Comparison of ENCODE assay signal across 27 mouse cellular contexts in genomic region chr5:33841331-33841730, GRCm38 (mm10).
"Had no signal": no experiment of that assay in that cellular context is flagged by ENCODE, and none has a peak within 500 bp of the region (broad histone marks: within the 10 kb centered on the region; RNA-seq: fewer than 3 reads in every experiment).

No protein-coding gene starts in this region.

- H3K27ac ChIP-seq: embryonic facial prominence, embryonic 10.5 days; embryonic facial prominence, embryonic 12.5 days; embryonic facial prominence, embryonic 13.5 days; embryonic facial prominence, embryonic 15.5 days; forebrain, embryonic 10.5 days; forebrain, embryonic 12.5 days; forebrain, embryonic 13.5 days; forebrain, embryonic 15.5 days; gastrocnemius, adult 2 months; heart, adult 2 months had no signal

- H3K27me3 ChIP-seq: embryonic facial prominence, embryonic 12.5 days; embryonic facial prominence, embryonic 13.5 days; embryonic facial prominence, embryonic 15.5 days; forebrain, embryonic 12.5 days; forebrain, embryonic 13.5 days; forebrain, embryonic 15.5 days had no signal

- H3K4me2 ChIP-seq: embryonic facial prominence, embryonic 12.5 days; embryonic facial prominence, embryonic 13.5 days; embryonic facial prominence, embryonic 15.5 days; forebrain, embryonic 12.5 days; forebrain, embryonic 13.5 days; forebrain, embryonic 15.5 days had no signal

- H3K4me3 ChIP-seq: embryonic facial prominence, embryonic 10.5 days; embryonic facial prominence, embryonic 12.5 days; embryonic facial prominence, embryonic 13.5 days; embryonic facial prominence, embryonic 15.5 days; erythroblast, embryonic 14.5 days; forebrain, embryonic 10.5 days; forebrain, embryonic 12.5 days; forebrain, embryonic 13.5 days; forebrain, embryonic 15.5 days; gastrocnemius, adult 2 months; heart, adult 2 months had no signal

- H3K9me3 ChIP-seq: embryonic facial prominence, embryonic 10.5 days; embryonic facial prominence, embryonic 12.5 days; embryonic facial prominence, embryonic 13.5 days; embryonic facial prominence, embryonic 15.5 days; forebrain, embryonic 10.5 days; forebrain, embryonic 12.5 days; forebrain, embryonic 13.5 days; forebrain, embryonic 15.5 days had no signal

- H3K9ac ChIP-seq: embryonic facial prominence, embryonic 12.5 days; embryonic facial prominence, embryonic 13.5 days; embryonic facial prominence, embryonic 15.5 days; forebrain, embryonic 12.5 days; forebrain, embryonic 13.5 days; forebrain, embryonic 15.5 days; forebrain, postnatal 0 days had no signal

- DNase-seq: cerebellum, adult 9-10 months; cerebellum, adult 9-11 months; cerebellum, postnatal 10 days; cerebellum, postnatal 14 days; cerebellum, postnatal 25 days; cerebellum, postnatal 36 days; embryo, embryonic 11 days; forebrain, postnatal 0 days; gastrocnemius, adult 2 months; gastrocnemius, postnatal 10 days; gastrocnemius, postnatal 14 days; gastrocnemius, postnatal 25 days; gastrocnemius, postnatal 36 days; heart, adult 11 months; heart, adult 18-20 months; heart, adult 2 months had no signal

- H3K4me1 ChIP-seq: embryonic facial prominence, embryonic 10.5 days; embryonic facial prominence, embryonic 12.5 days; embryonic facial prominence, embryonic 13.5 days; embryonic facial prominence, embryonic 15.5 days; forebrain, embryonic 10.5 days; forebrain, embryonic 12.5 days; forebrain, embryonic 13.5 days; forebrain, embryonic 15.5 days had no signal

- ATAC-seq: forebrain, embryonic 13.5 days; forebrain, embryonic 14.5 days; forebrain, embryonic 15.5 days; forebrain, embryonic 16.5 days; forebrain, postnatal 0 days had no signal
